Mouse (Mus musculus) forebrain, embryonic 16.5 days (tissue): ENCODE data around the gene Tbl2. TPM values are rescaled to one million over a fixed set of nuclear protein-coding genes. Genes with fewer than 3 reads are reported as not detected.

Source experiments
- microRNA-seq: library from miRNA; unstranded; fragments of <30 nt; microRNA quantifications from one replicate; pipeline ENCODE4, GENCODE M21; 2017
- polyA plus RNA-seq: library from polyadenylated mRNA; unstranded; fragments of >200 nt; fragmentation: Nextera tagmentation; extraction: Ambion mirVana; gene quantifications from 2 replicates; pipeline ENCODE4 v1.2.1, GENCODE M21; 2015

The Tbl2 gene
- polyA plus RNA-seq, 1 experiment from 2014 or later: 19.2 TPM

Small RNAs within 50 kb of the gene (microRNA-seq; reads per million reads assigned to microRNA genes)
- not detected for gene Gm25315

Other genes with a start within 250 kb of the Tbl2 start
- not detected in 2 replicates for gene Tmem270, start 242.9 kb upstream of the Tbl2 start, polyA plus RNA-seq
- not detected in 2 replicates for gene Cldn13, start 234.1 kb upstream of the Tbl2 start, polyA plus RNA-seq
- gene Mettl27, start 217.3 kb upstream of the Tbl2 start, polyA plus RNA-seq: 8.4 and 10.6 TPM in 2 replicates
- not detected in 2 replicates for gene Cldn4, start 202.7 kb upstream of the Tbl2 start, polyA plus RNA-seq
- gene Cldn3, start 163.4 kb upstream of the Tbl2 start, polyA plus RNA-seq: 13.0 and 13.6 TPM in 2 replicates
- gene Abhd11, start 140.5 kb upstream of the Tbl2 start, polyA plus RNA-seq: 70.6 and 78.0 TPM in 2 replicates
- 81.6 and 110 TPM in 2 replicates for gene Stx1a, start 126.2 kb upstream of the Tbl2 start, polyA plus RNA-seq
- gene Dnajc30, start 85.5 kb upstream of the Tbl2 start, polyA plus RNA-seq: 35.2 and 40.4 TPM in 2 replicates
- 81.9 and 96.3 TPM in 2 replicates for gene Bud23, start 84.7 kb upstream of the Tbl2 start, polyA plus RNA-seq
- 27.2 and 27.7 TPM in 2 replicates for gene Vps37d, start 71.4 kb upstream of the Tbl2 start, polyA plus RNA-seq
- gene Mlxipl, start 59.8 kb upstream of the Tbl2 start, polyA plus RNA-seq: 0.68 and 0.76 TPM in 2 replicates
- 49.7 and 53.9 TPM in 2 replicates for gene Bcl7b, start 18.6 kb downstream of the Tbl2 start, polyA plus RNA-seq
- gene Baz1b, start 37.6 kb downstream of the Tbl2 start, polyA plus RNA-seq: 34.4 and 39.4 TPM in 2 replicates
- gene Fzd9, start 101.6 kb downstream of the Tbl2 start, polyA plus RNA-seq: 11.9 and 12.4 TPM in 2 replicates
- not detected in 2 replicates for gene Fkbp6, start 200.4 kb downstream of the Tbl2 start, polyA plus RNA-seq
- not detected in 2 replicates for gene Trim50, start 203.6 kb downstream of the Tbl2 start, polyA plus RNA-seq
- gene Nsun5, start 220.3 kb downstream of the Tbl2 start, polyA plus RNA-seq: 38.0 and 41.8 TPM in 2 replicates
- gene Pom121, start 244.9 kb downstream of the Tbl2 start, polyA plus RNA-seq: 11.4 and 11.7 TPM in 2 replicates